ENCODE assay signal across 8 mouse cellular contexts in the genomic region with DNA sequence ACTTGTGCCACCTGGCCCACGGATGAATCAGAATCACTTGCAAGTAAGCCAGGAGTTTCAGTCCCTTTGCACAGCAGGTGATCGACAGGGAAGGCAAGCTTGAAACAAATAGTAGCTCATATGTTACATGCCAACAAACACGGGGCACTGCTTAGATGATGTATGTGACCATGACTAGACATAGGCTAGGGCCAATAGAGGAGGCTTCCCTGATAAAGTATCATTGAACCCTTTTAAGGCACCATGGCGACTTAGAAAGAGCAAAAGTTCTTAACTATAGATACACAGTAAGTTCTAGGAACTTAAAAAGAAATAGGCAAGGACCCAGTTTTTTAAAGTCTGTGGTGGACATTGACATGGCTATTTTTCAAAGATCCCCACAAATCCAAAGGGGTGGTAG. TPM values are rescaled to one million over a fixed set of nuclear protein-coding genes. Genes with fewer than 3 reads are reported as not detected.
A peak's percentile ranks its signal among the peaks of the same experiment; 100 is the strongest.
DNase-seq lines count a peak whose midpoint lies in the region; ATAC-seq lines count a peak whose summit lies in the region.

A gene (minus strand): TSS at position 101 of the 400 bp plus-strand sequence.

- H3K9me3 ChIP-seq in embryonic facial prominence, embryonic 11.5 days (replicated peaks; ENCODE audit: control insufficient read depth, low read length) = no peaks in the 10 kb centered on the region
- H3K9me3 ChIP-seq in heart, embryonic 15.5 days (replicated peaks) = no peaks in the 10 kb centered on the region
- H3K9me3 ChIP-seq in liver, embryonic 15.5 days (replicated peaks) = no peaks in the 10 kb centered on the region

- peak within 1 kb of the TSS; percentile 73; the same call in 1 of the 2 replicates for H3K27ac ChIP-seq in embryonic facial prominence, embryonic 11.5 days (replicated peaks; ENCODE audit: low read depth, low read length)
- peak within 1 kb of the TSS; percentile 86 for H3K27ac ChIP-seq in heart, embryonic 15.5 days
- no peak within 1 kb of the TSS for H3K27ac ChIP-seq in liver, embryonic 15.5 days (replicated peaks)

- H3K4me1 ChIP-seq in embryonic facial prominence, embryonic 11.5 days (ENCODE audit: control insufficient read depth, insufficient read depth, low read length) = 0 out of 2 replicates have a peak, but pooled peaks cover 3% of the 10 kb centered on the region
- peaks cover 14% of the 10 kb centered on the region; the same call in 1 of the 2 replicates for H3K4me1 ChIP-seq in heart, embryonic 15.5 days (replicated peaks)
- no peaks in the 10 kb centered on the region for H3K4me1 ChIP-seq in liver, embryonic 15.5 days (replicated peaks)

- H3K9ac ChIP-seq in embryonic facial prominence, embryonic 11.5 days (replicated peaks; ENCODE audit: low read length) = peak within 1 kb of the TSS; percentile 85
- peak within 1 kb of the TSS; percentile 66 for H3K9ac ChIP-seq in heart, embryonic 15.5 days
- no peak within 1 kb of the TSS for H3K9ac ChIP-seq in liver, embryonic 15.5 days

- no peak for DNase-seq in adrenal gland, adult 18-20 months (ENCODE audit: low spot score in 2 of 2)
- no peak for DNase-seq in adrenal gland, adult (ENCODE audit: inconsistent age in 2 of 2, low spot score in 1 of 2)
- no peak for DNase-seq in embryonic facial prominence, embryonic 11.5 days (ENCODE audit: low spot score)
- no peak for DNase-seq in ovary, adult 18-20 months (ENCODE audit: low spot score)
- DNase-seq in thymus, postnatal 10 days (ENCODE audit: low spot score in 2 of 2) = no peak
- DNase-seq in right cerebral cortex, adult 2 months (ENCODE audit: low spot score in 2 of 2) = no peak

- WGBS in embryonic facial prominence, embryonic 11.5 days = 81% methylated on average over 4 of the region's 4 CpGs
- WGBS in heart, embryonic 15.5 days = 79% methylated on average over 4 of the region's 4 CpGs
- WGBS in liver, embryonic 15.5 days (ENCODE audit: insufficient replicate concordance) = 59% methylated on average over 4 of the region's 4 CpGs

- no peaks in the 10 kb centered on the region for H3K36me3 ChIP-seq in embryonic facial prominence, embryonic 11.5 days (replicated peaks; ENCODE audit: control insufficient read depth, insufficient read depth, low read depth, low read length)
- no peaks in the 10 kb centered on the region for H3K36me3 ChIP-seq in heart, embryonic 15.5 days
- no peaks in the 10 kb centered on the region for H3K36me3 ChIP-seq in liver, embryonic 15.5 days (replicated peaks)

- H3K4me2 ChIP-seq in embryonic facial prominence, embryonic 11.5 days (ENCODE audit: low read depth, low read length) = peak within 1 kb of the TSS; percentile 95
- peak within 1 kb of the TSS; percentile 93 for H3K4me2 ChIP-seq in heart, embryonic 15.5 days
- H3K4me2 ChIP-seq in liver, embryonic 15.5 days = peak within 1 kb of the TSS; percentile 47; the same call in 1 of the 2 replicates

- peak within 1 kb of the TSS; percentile 70 for H3K4me3 ChIP-seq in embryonic facial prominence, embryonic 11.5 days (ENCODE audit: low read depth, low read length)
- H3K4me3 ChIP-seq in heart, embryonic 15.5 days = peak within 1 kb of the TSS; percentile 72
- no peak within 1 kb of the TSS for H3K4me3 ChIP-seq in liver, embryonic 15.5 days (replicated peaks)

- H3K27me3 ChIP-seq in embryonic facial prominence, embryonic 11.5 days (ENCODE audit: control insufficient read depth, insufficient read depth, low read length) = no peaks in the 10 kb centered on the region
- no peaks in the 10 kb centered on the region for H3K27me3 ChIP-seq in heart, embryonic 15.5 days
- H3K27me3 ChIP-seq in liver, embryonic 15.5 days = peaks cover 67% of the 10 kb centered on the region

- no peak for ATAC-seq in embryonic facial prominence, embryonic 11.5 days (replicated peaks; ENCODE audit: insufficient number of reproducible peaks, low FRiP score, low TSS enrichment, low read depth)
- no peak for ATAC-seq in heart, embryonic 15.5 days (replicated peaks; ENCODE audit: insufficient number of reproducible peaks, insufficient read depth, low FRiP score, low read depth)
- no peak for ATAC-seq in liver, embryonic 15.5 days (ENCODE audit: insufficient read depth)

RNA-seq across cellular contexts. Expression of the gene that starts here (rescaled TPM):
- 10 to 100 TPM; 12.8 to 35.3 TPM for total RNA-seq in adrenal gland, adult 18-20 months (2021)
- 14.1 and 15.2 TPM in 2 replicates for polyA plus RNA-seq in embryonic facial prominence, embryonic 11.5 days (2014; fragmentation: Nextera tagmentation; extraction: Ambion mirVana)
- 16.8 and 24.6 TPM in 2 replicates for polyA plus RNA-seq in heart, embryonic 15.5 days (2015; fragmentation: Nextera tagmentation; extraction: Ambion mirVana)
- polyA plus RNA-seq in liver, embryonic 15.5 days (2015; fragmentation: Nextera tagmentation; extraction: Ambion mirVana) = 1.1 and 1.2 TPM in 2 replicates
